Mouse (Mus musculus): ENCODE data around the gene Fbxo3.
"Not testable (repeated sequence)": the region's sequence is repeated elsewhere in the genome, so short reads cannot be mapped to it uniquely, and the experiment has no call there.

GRCm38 (mm10) chr2:103987595-103987994 is 39.9 kb upstream of the Fbxo3 start:
- not testable (repeated sequence) for TF ChIP-seq CTCF (IDR thresholded peaks at IDR 0.05; ENCODE audit: low read depth, low read length); POLR2A (IDR thresholded peaks at IDR 0.05; ENCODE audit: extremely low read depth, insufficient read depth, low read length)

Data from liver, adult 2 months (tissue).